Mouse (Mus musculus) ES-E14 (cell line): ENCODE results near the gene Pdzd2. TPM values are rescaled to one million over a fixed set of nuclear protein-coding genes. Genes with fewer than 3 reads are reported as not detected.

ENCODE experiments used
- DNase-seq: peaks from one replicate; pipeline ENCODE4 v3.0.0-alpha.2; 2013; ENCODE audit warnings: low read depth, low spot score
- H3K27ac ChIP-seq: 2 replicates; pipeline ENCODE4 v1.5.1; 2012; ENCODE audit warnings: low read depth, mild to moderate bottlenecking, low read length, moderate library complexity, mixed read lengths; ENCODE audit not compliant: poor library complexity, insufficient read depth, severe bottlenecking
- H3K36me3 ChIP-seq: 2 replicates; pipeline ENCODE4 v1.6.1; 2012; ENCODE audit warnings: mild to moderate bottlenecking, low read length, moderate library complexity, mixed read lengths; ENCODE audit not compliant: control insufficient read depth, poor library complexity, insufficient read depth, severe bottlenecking
- H3K4me1 ChIP-seq, 2 experiments: fragments of 150-350 bp in 1 of 2; sonication (generic) in 1 of 2; 2 replicates each; pipeline ENCODE4 v1.6.1; 2012; ENCODE audit warnings: low read length in 2 of 2, mild to moderate bottlenecking in 1 of 2, mixed read lengths in 1 of 2; ENCODE audit not compliant: control insufficient read depth in 2 of 2, insufficient read depth in 2 of 2, poor library complexity in 1 of 2
- H3K4me3 ChIP-seq, 2 experiments: fragments of 150-350 bp in 1 of 2; sonication (generic) in 1 of 2; 2 replicates each; pipeline ENCODE4 v1.5.1; 2012; ENCODE audit warnings: low read length in 2 of 2, low read depth in 1 of 2, mild to moderate bottlenecking in 1 of 2, mixed read lengths in 1 of 2; ENCODE audit not compliant: insufficient read depth in 1 of 2, poor library complexity in 1 of 2, severe bottlenecking in 1 of 2
- H3K9ac ChIP-seq: 2 replicates; pipeline ENCODE4 v1.6.1; 2012; ENCODE audit warnings: low read depth, mild to moderate bottlenecking, low read length, mixed read lengths; ENCODE audit not compliant: poor library complexity, insufficient read depth, severe bottlenecking
- H3K9me3 ChIP-seq: fragments of 150-350 bp; sonication (generic); 2 replicates; pipeline ENCODE4 v1.6.1; 2012; ENCODE audit warnings: low read depth, mild to moderate bottlenecking, low read length; ENCODE audit not compliant: control insufficient read depth, insufficient read depth
- CHD2 ChIP-seq: IDR thresholded peaks from 2 replicates; pipeline ENCODE4 v1.6.1; 2014; ENCODE audit warnings: mild to moderate bottlenecking, low read depth, low read length, inconsistent platforms
- HCFC1 ChIP-seq: IDR thresholded peaks from 2 replicates; pipeline ENCODE4 v1.6.1; 2012; ENCODE audit warnings: low read length, inconsistent platforms, borderline replicate concordance; ENCODE audit not compliant: insufficient read depth
- MAFK ChIP-seq: IDR thresholded peaks from 2 replicates; pipeline ENCODE4 v1.6.1; 2014; ENCODE audit warnings: mild to moderate bottlenecking, low read depth, low read length, inconsistent platforms; ENCODE audit not compliant: insufficient read depth
- ZC3H11A ChIP-seq: IDR thresholded peaks from 2 replicates; pipeline ENCODE4 v1.6.1; 2012; ENCODE audit warnings: low read depth, mild to moderate bottlenecking, inconsistent platforms, low read length, borderline replicate concordance
- ZNF384 ChIP-seq: IDR thresholded peaks from 2 replicates; pipeline ENCODE4 v1.6.1; 2012; ENCODE audit warnings: low read depth, low read length, inconsistent platforms
- in situ Hi-C, 2 experiments: fragments of 600-800 bp; cut with MboI; formaldehyde crosslinking; loops; one replicate each; pipeline ENCODE4 v1.15.1; 2025; ENCODE audit warnings: low sequenced_read_pairs in 2 of 2, inconsistent platforms in 1 of 2; ENCODE audit not compliant: unreplicated experiment in 2 of 2
- total RNA-seq: library from RNA; depleted of rRNA; stranded (reverse); fragments of 300-350 nt; gene quantifications from 2 replicates; pipeline ENCODE4 v1.2.3, GENCODE M21; 2012

The Pdzd2 gene
- total RNA-seq, 1 experiment, result 6.3 TPM

DNA sequence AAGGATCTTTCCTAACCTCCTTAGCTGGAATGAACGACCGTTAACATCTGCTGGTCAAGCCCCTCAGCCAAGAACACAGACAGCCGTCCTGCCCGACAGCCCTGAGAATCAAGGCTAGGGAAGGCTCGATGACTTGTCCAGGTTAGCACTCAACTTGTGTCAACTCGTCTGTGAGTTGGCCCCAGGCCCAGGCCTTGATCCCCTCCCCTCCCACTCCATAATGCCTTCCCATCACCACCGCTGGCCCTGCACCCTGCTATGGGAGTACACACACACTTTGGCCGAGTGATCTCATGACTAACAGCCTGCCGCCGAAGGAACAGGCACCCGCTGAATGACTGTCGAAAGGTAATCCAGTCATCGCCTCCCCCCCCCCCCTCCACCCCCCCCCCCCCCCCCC, 355.0 kb downstream of the Pdzd2 start:
- no peak for TF ChIP-seq MAFK
- TF ChIP-seq CHD2, result no peak
- TF ChIP-seq ZNF384, result no peak
- no peak for TF ChIP-seq HCFC1
- TF ChIP-seq ZC3H11A, result no peak
- in situ Hi-C loops, result no loop called here

GRCm38 (mm10) chr15:12380548-12380947, 359.2 kb downstream of the Pdzd2 start:
- TF ChIP-seq CHD2 (no peak), HCFC1 (no peak), MAFK (0 out of 2 replicates have a peak, but pooled peaks have one; percentile 19), ZC3H11A (0 out of 2 replicates have a peak, but pooled peaks have one; percentile 4), ZNF384 (no peak)
- in situ Hi-C loops, result no loop called here
- peak; percentile 85 for DNase-seq
- no peak overlapping the region for H3K27ac ChIP-seq
- no peak overlapping the region for H3K9ac ChIP-seq
- H3K4me1 ChIP-seq, result no peaks in the 10 kb centered on the region
- no peaks in the 10 kb centered on the region for H3K36me3 ChIP-seq
- H3K9me3 ChIP-seq, result no peaks in the 10 kb centered on the region
- no peak overlapping the region for H3K4me3 ChIP-seq

More for the DNA sequence above, 355.0 kb downstream of the Pdzd2 start:
- H3K4me3 ChIP-seq, result no peak overlapping the region
- no peak overlapping the region for H3K27ac ChIP-seq
- H3K9me3 ChIP-seq, result no peaks in the 10 kb centered on the region
- no peak overlapping the region for H3K9ac ChIP-seq
- DNase-seq, result no peak
- no peaks in the 10 kb centered on the region for H3K36me3 ChIP-seq
- no peaks in the 10 kb centered on the region for H3K4me1 ChIP-seq

DNA sequence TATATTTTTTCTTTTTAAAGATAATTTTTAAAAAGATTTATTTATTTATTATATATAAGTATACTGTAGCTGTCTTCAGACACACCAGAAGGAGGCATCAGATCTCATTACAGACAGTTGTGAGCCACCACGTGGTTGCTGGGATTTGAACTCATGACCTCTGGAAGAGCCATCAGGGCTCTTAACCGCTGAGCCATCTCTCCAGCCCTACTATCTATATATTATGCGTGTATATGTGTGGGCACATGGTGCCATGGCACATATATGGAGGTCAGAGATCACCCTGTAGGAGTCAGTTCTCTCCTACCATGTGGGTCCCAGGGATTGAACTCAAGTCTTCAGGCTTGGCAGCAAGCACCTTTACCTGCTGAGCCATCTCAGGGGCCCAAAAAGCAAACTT, 359.7 kb downstream of the Pdzd2 start:
- TF ChIP-seq ZC3H11A, result no peak
- no peak for TF ChIP-seq ZNF384
- no peaks in the 10 kb centered on the region for H3K36me3 ChIP-seq
- no peaks in the 10 kb centered on the region for H3K4me1 ChIP-seq
- H3K9ac ChIP-seq, result no peak overlapping the region
- no peak overlapping the region for H3K27ac ChIP-seq
- no peak for DNase-seq
- H3K9me3 ChIP-seq, result no peaks in the 10 kb centered on the region
- in situ Hi-C loops, result no loop called here
- H3K4me3 ChIP-seq, result no peak overlapping the region

DNA sequence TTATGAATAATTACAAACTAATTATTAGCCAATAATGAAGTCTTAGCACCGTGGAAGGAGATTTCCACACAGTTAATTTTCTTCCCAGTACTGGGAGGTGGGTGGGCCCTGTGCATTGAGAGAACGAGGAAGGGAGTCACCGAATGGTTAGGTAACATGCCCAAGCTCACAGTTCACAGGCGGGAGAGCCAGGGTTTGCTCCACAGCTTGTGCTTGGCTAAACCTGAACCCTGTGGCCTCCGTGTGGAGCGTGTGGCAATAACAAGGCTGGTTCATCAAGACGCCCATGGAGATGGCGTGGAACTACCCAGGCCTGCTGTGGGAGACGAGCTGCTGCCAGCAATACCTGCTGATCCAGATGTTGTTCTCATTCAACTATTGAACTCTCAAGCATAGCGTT, 361.9 kb downstream of the Pdzd2 start:
- H3K36me3 ChIP-seq, result no peaks in the 10 kb centered on the region
- no peak for DNase-seq
- no peak overlapping the region for H3K4me3 ChIP-seq
- no peak overlapping the region for H3K27ac ChIP-seq
- TF ChIP-seq MAFK (no peak), ZC3H11A (no peak), HCFC1 (no peak), CHD2 (no peak), ZNF384 (no peak)
- in situ Hi-C loops, result loop anchor here (10.0 kb wide), 1 partner anchor 197 kb away; no protein-coding TSS in a partner anchor
- H3K9me3 ChIP-seq, result no peaks in the 10 kb centered on the region
- peaks cover 0 to 5% of the 10 kb centered on the region in 2 experiments; a peak in 2 of 4 replicates for H3K4me1 ChIP-seq
- no peak overlapping the region for H3K9ac ChIP-seq

DNA sequence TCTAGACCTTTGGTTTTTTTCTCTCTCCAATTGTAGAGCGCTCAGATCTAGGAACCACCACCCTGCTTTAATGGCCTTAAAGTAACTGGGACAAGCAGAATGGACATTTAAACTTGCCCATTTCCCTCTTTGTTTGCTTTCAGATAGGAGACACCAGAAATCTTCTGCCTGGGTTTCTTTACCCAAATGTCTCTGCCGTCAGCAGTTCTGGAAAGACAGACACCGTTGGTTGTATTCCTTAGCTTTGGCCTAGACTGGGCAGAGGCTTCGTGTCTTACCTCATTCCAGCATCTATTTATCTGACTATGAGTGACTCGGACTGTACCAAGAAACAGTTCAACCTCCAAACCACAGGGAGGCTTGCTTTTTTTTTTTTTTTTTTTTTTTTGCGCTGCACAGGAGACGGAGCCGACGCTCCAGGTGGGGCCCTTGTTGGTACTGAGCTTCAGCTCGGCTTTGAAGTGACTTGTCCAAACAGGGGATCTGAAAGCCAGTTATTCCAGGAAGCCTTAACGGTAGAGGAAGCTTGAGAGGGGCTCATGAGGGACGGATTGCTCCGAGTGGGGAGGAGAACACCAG, 363.1 kb downstream of the Pdzd2 start:
- H3K9me3 ChIP-seq, result no peaks in the 10 kb centered on the region
- no peak overlapping the region for H3K9ac ChIP-seq
- no peak overlapping the region for H3K4me3 ChIP-seq
- H3K36me3 ChIP-seq, result no peaks in the 10 kb centered on the region
- TF ChIP-seq MAFK (no peak), ZNF384 (peak; percentile 92)
- in situ Hi-C loops, result loop anchor here (10.0 kb wide), 1 partner anchor 198 kb away; no protein-coding TSS in a partner anchor
- no peak for DNase-seq
- H3K4me1 ChIP-seq, result peaks cover 0 to 5% of the 10 kb centered on the region in 2 experiments; a peak in 2 of 4 replicates
- no peak overlapping the region for H3K27ac ChIP-seq
